Mouse (Mus musculus): ENCODE data around the gene Fbln1.
A peak's percentile ranks its signal among the peaks of the same experiment; 100 is the strongest.

Fbln1 gene

GRCm38 (mm10) chr15:85238821-85239745 is 33.3 kb downstream of the Fbln1 start:
- no peak for DNase-seq (ENCODE audit: low read depth)

GRCm38 (mm10) chr15:85240086-85240485 is 34.3 kb downstream of the Fbln1 start:
- no peak for DNase-seq (ENCODE audit: low read depth)

GRCm38 (mm10) chr15:85241856-85242255 is 36.1 kb downstream of the Fbln1 start:
- DNase-seq (ENCODE audit: low read depth) = no peak

GRCm38 (mm10) chr15:85244414-85245161 is 38.8 kb downstream of the Fbln1 start:
- DNase-seq (ENCODE audit: low read depth) = no peak

- DNase-seq (ENCODE audit: low read depth) = peak; percentile 92
These were observed 39.7 kb downstream of the Fbln1 start for GRCm38 (mm10) chr15:85245241-85246010.

GRCm38 (mm10) chr15:85246016-85246415 is 40.3 kb downstream of the Fbln1 start:
- DNase-seq (ENCODE audit: low read depth) = peak; percentile 72

GRCm38 (mm10) chr15:85246936-85247335 is 41.2 kb downstream of the Fbln1 start:
- DNase-seq (ENCODE audit: low read depth) = no peak

GRCm38 (mm10) chr15:85248311-85248710 is 42.6 kb downstream of the Fbln1 start:
- peak; percentile 56 for DNase-seq (ENCODE audit: low read depth)

GRCm38 (mm10) chr15:85249252-85249651 is 43.5 kb downstream of the Fbln1 start:
- DNase-seq (ENCODE audit: low read depth) = peak; percentile 87

- no peak for DNase-seq (ENCODE audit: low read depth)
These were observed 44.7 kb downstream of the Fbln1 start for GRCm38 (mm10) chr15:85250436-85250835.

GRCm38 (mm10) chr15:85252476-85252875 is 46.7 kb downstream of the Fbln1 start:
- no peak for DNase-seq (ENCODE audit: low read depth)

GRCm38 (mm10) chr15:85257775-85258429 is 52.2 kb downstream of the Fbln1 start:
- DNase-seq (ENCODE audit: low read depth) = peak; percentile 81

GRCm38 (mm10) chr15:85262805-85263204 is 57.1 kb downstream of the Fbln1 start:
- DNase-seq (ENCODE audit: low read depth) = no peak

GRCm38 (mm10) chr15:85266729-85267434 is 61.1 kb downstream of the Fbln1 start:
- DNase-seq (ENCODE audit: low read depth) = peak; percentile 93

GRCm38 (mm10) chr15:85267891-85268290 is 62.1 kb downstream of the Fbln1 start:
- DNase-seq (ENCODE audit: low read depth) = no peak

- no peak for DNase-seq (ENCODE audit: low read depth)
These were observed 67.2 kb downstream of the Fbln1 start for GRCm38 (mm10) chr15:85272988-85273387.

- DNase-seq (ENCODE audit: low read depth) = no peak
These were observed 71.5 kb downstream of the Fbln1 start for GRCm38 (mm10) chr15:85277221-85277620.

GRCm38 (mm10) chr15:85278986-85279385 is 73.2 kb downstream of the Fbln1 start:
- no peak for DNase-seq (ENCODE audit: low read depth)

- DNase-seq (ENCODE audit: low read depth) = no peak
These were observed 76.3 kb downstream of the Fbln1 start for GRCm38 (mm10) chr15:85282021-85282420.

GRCm38 (mm10) chr15:85284651-85285050 is 78.9 kb downstream of the Fbln1 start:
- DNase-seq (ENCODE audit: low read depth) = no peak

GRCm38 (mm10) chr15:85294632-85295031 is 88.9 kb downstream of the Fbln1 start:
- DNase-seq (ENCODE audit: low read depth) = no peak

Measured in NIH3T3 (cell line).